Mouse (Mus musculus) stomach, postnatal 0 days (tissue): ENCODE measurements around the gene Mgarp. TPM values are rescaled to one million over a fixed set of nuclear protein-coding genes. Genes with fewer than 3 reads are reported as not detected.
A peak's percentile ranks its signal among the peaks of the same experiment; 100 is the strongest.
"Not testable (repeated sequence)": the region's sequence is repeated elsewhere in the genome, so short reads cannot be mapped to it uniquely, and the experiment has no call there.

Source experiments
- ATAC-seq: fragments of 200-750 bp; cut with Nextera tagmentation; 2 replicates; pipeline ENCODE4 v1.8.0; 2017; ENCODE audit not compliant: low FRiP score, low TSS enrichment
- DNase-seq: peaks from one replicate; pipeline ENCODE4 v3.0.0-alpha.2; 2016; ENCODE audit warnings: low spot score
- H3K27ac ChIP-seq: fragments of 300-500 bp; sonication (generic); replicated peaks from 2 replicates; pipeline ENCODE4 v1.5.1; 2014; ENCODE audit warnings: mild to moderate bottlenecking, control low read depth
- H3K27me3 ChIP-seq: fragments of 300-500 bp; sonication (generic); 2 replicates; pipeline ENCODE4 v1.6.1; 2014; ENCODE audit warnings: low read length; ENCODE audit not compliant: control insufficient read depth, insufficient read depth
- H3K36me3 ChIP-seq: fragments of 300-500 bp; sonication (generic); 2 replicates; pipeline ENCODE4 v1.6.1; 2014; ENCODE audit warnings: low read length, mixed read lengths; ENCODE audit not compliant: control insufficient read depth, insufficient read depth
- H3K4me1 ChIP-seq: fragments of 300-500 bp; sonication (generic); replicated peaks from 2 replicates; pipeline ENCODE4 v1.6.1; 2014; ENCODE audit warnings: antibody characterized with exemption; ENCODE audit not compliant: control insufficient read depth, insufficient read depth
- H3K4me2 ChIP-seq: fragments of 300-500 bp; sonication (generic); replicated peaks from 2 replicates; pipeline ENCODE4 v1.6.1; 2014; ENCODE audit warnings: low read depth, mild to moderate bottlenecking, control low read depth, moderate library complexity
- H3K4me3 ChIP-seq: fragments of 300-500 bp; sonication (generic); 2 replicates; pipeline ENCODE4 v1.5.1; 2014; ENCODE audit warnings: low read depth, low read length, control low read depth
- H3K9ac ChIP-seq: fragments of 300-500 bp; sonication (generic); 2 replicates; pipeline ENCODE4 v1.6.1; 2014; ENCODE audit warnings: mild to moderate bottlenecking, low read length, control low read depth, mixed read lengths
- H3K9me3 ChIP-seq: fragments of 300-500 bp; sonication (generic); 2 replicates; pipeline ENCODE4 v1.6.1; 2016; ENCODE audit warnings: low read length; ENCODE audit not compliant: control insufficient read depth
- CTCF ChIP-seq: IDR thresholded peaks from 2 replicates; pipeline ENCODE4 v1.5.1; 2016; ENCODE audit warnings: antibody characterized with exemption, low read depth, mild to moderate bottlenecking, moderate library complexity
- EP300 ChIP-seq: optimal IDR thresholded peaks from 2 replicates; pipeline ENCODE3; 2016; ENCODE audit warnings: antibody characterized with exemption
- WGBS: fragments of 180-500 bp; shearing (Covaris S2); extraction: QIAGEN DNeasy Blood & Tissue Kit; methylation state at CpG from one replicate; pipeline ENCODE4 v1.1.7; 2014; 5-methylcytosine and 5-hydroxymethylcytosine counted together
- polyA plus RNA-seq: library from polyadenylated mRNA; unstranded; fragments of >200 nt; fragmentation: Nextera tagmentation; extraction: Ambion mirVana; gene quantifications from 2 replicates; pipeline ENCODE4 v1.2.1, GENCODE M21; 2015

Gene Mgarp
- polyA plus RNA-seq, 1 experiment from 2014 or later: 0.73 TPM

DNA sequence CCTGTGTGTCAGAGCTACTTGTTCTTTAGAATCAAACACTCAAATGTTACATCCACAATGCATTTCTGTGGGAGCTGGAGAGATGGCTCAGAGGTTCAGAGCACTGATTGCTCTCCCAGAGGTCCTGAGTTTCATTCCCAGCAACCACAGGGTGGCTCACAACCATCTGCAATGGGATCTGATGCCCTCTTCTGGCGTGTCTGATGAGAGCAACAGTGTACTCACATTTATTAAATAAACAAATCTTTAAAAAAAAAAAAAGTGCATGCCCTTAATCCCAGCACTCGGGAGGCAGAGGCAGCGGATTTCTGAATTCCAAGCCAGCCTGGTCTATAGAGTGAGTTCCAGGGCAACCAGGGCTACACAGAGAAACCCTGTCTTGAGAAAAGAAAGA, 42.5 kb downstream of the Mgarp start:
- H3K27ac ChIP-seq: no peak overlapping the region
- no peaks in the 10 kb centered on the region for H3K36me3 ChIP-seq
- no peaks in the 10 kb centered on the region for H3K9me3 ChIP-seq
- 64% methylated on average over 3 of the region's 3 CpGs for WGBS
- ATAC-seq: no peak
- H3K4me2 ChIP-seq: no peak overlapping the region
- TF ChIP-seq EP300: no peak
- TF ChIP-seq CTCF: 0 out of 2 replicates have a peak, but pooled peaks have one; percentile 12
- H3K4me1 ChIP-seq: no peaks in the 10 kb centered on the region; the same call in 1 of the 2 replicates
- DNase-seq: no peak
- H3K4me3 ChIP-seq: no peak overlapping the region
- H3K27me3 ChIP-seq: no peaks in the 10 kb centered on the region
- H3K9ac ChIP-seq: no peak overlapping the region

DNA sequence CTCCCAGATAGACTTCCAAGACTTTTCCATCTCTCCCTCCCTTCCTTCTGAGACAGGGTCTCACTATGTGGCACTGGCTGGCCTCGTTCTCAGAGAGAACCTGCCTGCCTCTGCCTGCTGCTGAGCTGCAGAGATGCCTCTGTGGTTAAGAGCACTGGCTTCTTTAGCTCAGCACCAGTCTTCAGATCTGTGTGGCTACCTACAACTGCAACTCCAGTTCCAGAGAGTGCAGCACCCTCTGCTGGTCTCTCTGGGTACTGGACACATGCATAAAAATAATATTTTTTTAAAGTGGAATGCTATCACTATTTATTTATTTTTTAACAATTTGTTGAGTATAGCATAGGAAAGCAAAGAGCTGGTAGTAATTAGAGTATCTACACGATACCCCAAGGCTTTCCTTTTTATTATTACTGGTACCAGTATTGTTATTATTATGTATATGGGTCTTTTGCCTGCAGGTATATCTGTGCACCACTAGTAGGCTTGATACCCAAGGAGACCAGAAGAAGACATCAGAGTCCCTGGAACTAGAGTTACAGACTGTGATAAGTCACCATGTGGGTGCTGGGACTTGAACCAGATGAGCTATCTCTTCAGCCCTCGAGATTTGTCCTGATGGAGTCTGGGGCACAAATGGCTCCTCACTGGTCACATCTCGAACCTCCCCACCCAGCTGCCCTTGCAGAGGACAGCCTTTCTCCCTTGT, 43.1 kb downstream of the Mgarp start:
- Histone ChIP-seq H3K9me3 (no peaks in the 10 kb centered on the region), H3K27ac (no peak overlapping the region), H3K4me1 (no peaks in the 10 kb centered on the region), H3K4me3 (no peak overlapping the region), H3K4me2 (no peak overlapping the region), H3K27me3 (no peaks in the 10 kb centered on the region), H3K36me3 (no peaks in the 10 kb centered on the region), H3K9ac (no peak overlapping the region)
- ATAC-seq (no peak), DNase-seq (peak; percentile 57)
- 73% methylated on average over 4 of the region's 4 CpGs for WGBS
- TF ChIP-seq EP300 (no peak), CTCF (peak; percentile 83)

DNA sequence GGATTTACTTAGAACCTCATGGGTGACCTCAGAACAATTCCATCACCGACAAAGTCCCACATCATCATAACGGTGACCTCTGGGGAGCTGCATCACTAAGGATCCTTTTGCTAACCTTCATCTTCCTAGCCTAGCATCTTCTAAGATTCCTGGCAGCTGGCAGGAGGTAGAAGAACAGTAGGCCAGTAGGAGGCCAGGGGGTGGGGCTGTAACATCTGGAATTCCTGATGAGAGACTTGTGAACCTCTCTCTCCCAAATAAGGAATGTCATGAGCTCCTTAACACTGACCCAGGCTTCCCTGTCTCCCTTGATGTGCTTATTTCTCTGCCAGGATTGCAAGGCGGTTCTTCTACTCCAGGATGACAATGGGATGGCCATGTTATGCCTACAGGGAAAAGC, 45.7 kb downstream of the Mgarp start:
- Histone ChIP-seq H3K27ac (no peak overlapping the region), H3K4me2 (no peak overlapping the region), H3K9me3 (no peaks in the 10 kb centered on the region), H3K9ac (no peak overlapping the region), H3K4me1 (no peaks in the 10 kb centered on the region), H3K4me3 (no peak overlapping the region), H3K36me3 (no peaks in the 10 kb centered on the region), H3K27me3 (no peaks in the 10 kb centered on the region)
- ATAC-seq: no peak
- DNase-seq: no peak
- TF ChIP-seq EP300 (no peak), CTCF (no peak)
- WGBS: 46% methylated on average over 3 of the region's 3 CpGs

DNA sequence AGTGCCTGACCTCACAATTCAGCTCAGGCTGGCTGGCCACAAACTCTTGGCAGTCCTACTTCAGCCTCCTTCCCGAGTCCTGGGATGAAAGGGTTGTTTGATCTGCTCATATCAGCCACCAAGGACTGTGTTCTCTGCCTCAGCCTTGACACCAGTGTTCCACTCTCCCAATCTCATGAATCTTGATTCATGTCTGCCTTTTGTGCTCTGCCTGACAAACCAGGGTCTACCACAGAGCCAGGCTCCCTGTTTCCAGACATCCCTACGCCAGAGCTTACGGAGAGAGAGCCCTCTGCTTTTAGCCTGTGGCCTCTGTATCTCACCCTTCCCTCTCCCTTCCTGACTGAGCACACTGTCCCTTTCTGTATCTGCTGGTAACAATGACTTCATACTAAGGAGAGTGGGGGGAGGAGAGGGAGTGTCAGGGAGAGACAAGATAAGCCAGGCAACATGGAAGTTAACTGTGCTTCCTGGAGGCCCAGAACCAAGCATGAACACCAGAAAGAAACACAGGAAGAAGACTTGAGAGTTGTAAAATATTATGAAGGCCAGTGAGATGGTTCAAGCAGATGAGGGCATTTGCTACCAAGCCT, 47.8 kb downstream of the Mgarp start:
- no peaks in the 10 kb centered on the region for H3K27me3 ChIP-seq
- DNase-seq (no peak), ATAC-seq (no peak)
- H3K27ac ChIP-seq: no peak overlapping the region
- no peaks in the 10 kb centered on the region for H3K9me3 ChIP-seq
- WGBS: 58% methylated on average over 3 of the region's 3 CpGs
- H3K9ac ChIP-seq: no peak overlapping the region
- no peaks in the 10 kb centered on the region for H3K4me1 ChIP-seq
- no peak overlapping the region for H3K4me3 ChIP-seq
- H3K4me2 ChIP-seq: no peak overlapping the region
- no peaks in the 10 kb centered on the region for H3K36me3 ChIP-seq
- no peak for TF ChIP-seq CTCF
- no peak for TF ChIP-seq EP300

DNA sequence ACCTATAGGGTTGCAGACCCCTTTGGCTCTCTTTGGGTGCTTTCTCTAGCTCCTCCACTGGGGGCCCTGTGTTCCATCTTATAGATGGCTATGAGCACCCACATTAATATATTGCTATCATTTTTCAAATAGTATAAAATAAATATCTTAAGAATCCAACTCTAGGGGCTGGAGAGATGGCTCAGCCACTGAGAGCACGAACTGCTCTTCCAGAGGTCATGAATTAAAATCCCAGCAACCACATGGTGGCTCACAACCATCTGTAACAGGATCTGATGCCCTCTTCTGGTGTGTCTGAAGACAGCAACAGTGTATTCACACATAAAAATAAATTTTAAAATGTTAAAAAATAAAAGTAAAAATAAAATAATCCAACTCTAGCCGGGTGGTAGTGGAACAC, 51.5 kb downstream of the Mgarp start:
- WGBS: 86% methylated on average over 2 of the region's 2 CpGs
- H3K36me3 ChIP-seq, H3K4me2 ChIP-seq, ATAC-seq, H3K27ac ChIP-seq, H3K4me3 ChIP-seq, H3K9ac ChIP-seq, DNase-seq, H3K27me3 ChIP-seq, H3K4me1 ChIP-seq, H3K9me3 ChIP-seq: not testable (repeated sequence)

DNA sequence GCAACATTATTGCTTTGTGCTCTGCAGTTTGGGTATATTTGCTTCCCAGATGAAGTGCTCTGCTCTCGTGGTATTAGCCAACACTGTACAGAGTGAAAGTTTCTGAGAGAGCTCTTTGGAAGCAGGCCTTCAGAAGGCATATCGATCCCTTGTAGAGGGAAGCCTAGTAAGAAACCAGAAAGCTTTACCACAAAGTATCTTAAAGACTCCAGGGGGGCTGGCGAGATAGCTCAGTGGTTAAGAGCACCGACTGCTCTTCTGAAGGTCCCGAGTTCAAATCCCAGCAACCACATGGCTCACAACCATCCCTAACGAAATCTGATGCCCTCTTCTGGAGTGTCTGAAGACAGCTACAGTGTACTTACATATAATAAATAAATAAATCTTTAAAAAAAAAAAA, 52.4 kb downstream of the Mgarp start:
- H3K27ac ChIP-seq, H3K9ac ChIP-seq, H3K4me1 ChIP-seq, H3K36me3 ChIP-seq, DNase-seq, ATAC-seq, H3K4me2 ChIP-seq, H3K9me3 ChIP-seq, H3K4me3 ChIP-seq, H3K27me3 ChIP-seq: not testable (repeated sequence)
- 91% methylated on average over 6 of the region's 6 CpGs for WGBS
